Mouse (Mus musculus): ENCODE measurements at regions not wholly inside any gene's neighbourhood (a gene's known extent, or its start where the extent isn't known, plus 50 kb on each side); places are given as distances from the start of the nearest gene placed in this dataset.

- TF ChIP-seq POLR2A (IDR thresholded peaks at IDR 0.05; ENCODE audit: borderline replicate concordance, extremely low read depth, insufficient read depth, insufficient read length, poor library complexity, severe bottlenecking) = no peak
- no peak for TF ChIP-seq CTCF (IDR thresholded peaks at IDR 0.05; ENCODE audit: borderline replicate concordance, extremely low read depth, insufficient read depth, insufficient read length)
Measured at GRCm38 (mm10) chr5:106207706-106208105, 250.3 kb downstream of the Barhl2 start.
